Mouse (Mus musculus) testis, postnatal 10 days (tissue): Measurements from ENCODE around the gene St7l.
A peak's percentile ranks its signal among the peaks of the same experiment; 100 is the strongest.
"Not testable (repeated sequence)": the region's sequence is repeated elsewhere in the genome, so short reads cannot be mapped to it uniquely, and the experiment has no call there.

Experiments
- DNase-seq: peaks from one replicate; pipeline ENCODE4 v3.0.0; 2021; ENCODE audit warnings: low spot score

Gene St7l

GRCm38 (mm10) chr3:104863786-104864650, at the start of gene St7l, which contains the start of gene Capza1:
Gene St7l (plus strand): TSS chr3:104864005.
Gene Capza1 (minus strand): TSS chr3:104864505.
- peak; percentile 90 for DNase-seq

DNA sequence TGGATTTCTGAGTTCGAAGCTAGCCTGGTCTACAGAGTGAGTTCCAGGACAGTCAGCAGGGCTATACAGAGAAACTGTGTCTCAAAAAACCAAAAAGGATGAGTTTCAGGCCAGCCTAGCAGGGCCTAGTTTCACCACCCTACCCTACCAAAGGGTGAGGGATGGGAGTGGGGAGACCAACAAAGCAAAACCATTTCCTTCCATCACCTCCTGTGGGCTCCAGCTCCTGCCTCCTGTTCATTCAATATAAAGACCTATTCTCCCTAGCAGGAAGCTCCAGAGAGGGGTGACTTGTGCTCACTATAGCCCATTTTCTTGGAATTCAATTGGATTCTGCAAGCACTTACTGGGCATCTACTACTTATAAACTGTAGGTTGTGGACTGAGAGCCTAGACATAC, 49.1 kb upstream of the St7l start:
- no peak for DNase-seq

DNA sequence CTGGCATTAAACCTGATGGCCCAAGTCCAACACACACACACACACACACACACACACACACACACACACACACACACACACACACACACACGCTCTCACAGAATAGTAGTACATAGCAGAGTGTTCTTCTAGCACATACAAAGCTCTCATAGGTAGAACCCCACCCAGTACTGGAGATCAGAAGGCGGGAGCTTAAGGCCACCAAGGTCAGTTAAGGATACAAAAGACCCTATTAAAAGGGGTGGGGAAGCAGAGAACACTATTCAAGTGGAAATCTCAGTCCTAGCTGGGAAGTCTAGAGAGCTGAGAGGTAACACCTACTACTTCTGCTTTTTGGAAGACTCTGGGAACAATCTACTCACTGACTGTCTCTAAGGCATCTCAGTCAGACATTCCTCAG, 48.5 kb upstream of the St7l start:
- DNase-seq = no peak

GRCm38 (mm10) chr3:104816130-104816529, 47.7 kb upstream of the St7l start:
- peak; percentile 71 for DNase-seq

DNA sequence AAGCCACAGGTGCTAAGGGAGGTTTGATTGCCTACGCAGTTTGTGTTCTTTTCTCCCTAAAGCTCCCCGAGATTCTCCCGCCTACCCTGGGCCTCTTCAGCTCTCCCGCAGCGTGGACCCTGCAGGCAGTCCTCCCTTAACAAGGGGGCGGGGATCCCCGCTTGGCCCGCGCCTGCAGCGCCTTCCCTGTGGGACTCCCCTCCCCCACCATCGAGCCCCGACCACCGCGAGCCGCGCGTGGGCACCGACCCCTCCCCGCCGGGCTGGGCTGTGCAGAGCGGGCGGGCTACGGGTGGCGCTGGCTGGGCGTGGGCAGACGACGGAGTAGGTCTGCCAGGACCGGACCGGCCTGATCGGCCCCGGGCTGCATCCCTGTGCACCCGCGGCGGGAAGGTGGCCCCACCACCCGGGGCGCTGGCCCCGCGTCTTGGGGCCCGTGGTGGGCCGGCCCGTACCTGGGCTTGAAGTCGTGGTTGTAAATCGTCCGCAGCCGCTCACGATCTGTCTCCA, 46.3 kb upstream of the St7l start:
- peak; percentile 85 for DNase-seq

DNA sequence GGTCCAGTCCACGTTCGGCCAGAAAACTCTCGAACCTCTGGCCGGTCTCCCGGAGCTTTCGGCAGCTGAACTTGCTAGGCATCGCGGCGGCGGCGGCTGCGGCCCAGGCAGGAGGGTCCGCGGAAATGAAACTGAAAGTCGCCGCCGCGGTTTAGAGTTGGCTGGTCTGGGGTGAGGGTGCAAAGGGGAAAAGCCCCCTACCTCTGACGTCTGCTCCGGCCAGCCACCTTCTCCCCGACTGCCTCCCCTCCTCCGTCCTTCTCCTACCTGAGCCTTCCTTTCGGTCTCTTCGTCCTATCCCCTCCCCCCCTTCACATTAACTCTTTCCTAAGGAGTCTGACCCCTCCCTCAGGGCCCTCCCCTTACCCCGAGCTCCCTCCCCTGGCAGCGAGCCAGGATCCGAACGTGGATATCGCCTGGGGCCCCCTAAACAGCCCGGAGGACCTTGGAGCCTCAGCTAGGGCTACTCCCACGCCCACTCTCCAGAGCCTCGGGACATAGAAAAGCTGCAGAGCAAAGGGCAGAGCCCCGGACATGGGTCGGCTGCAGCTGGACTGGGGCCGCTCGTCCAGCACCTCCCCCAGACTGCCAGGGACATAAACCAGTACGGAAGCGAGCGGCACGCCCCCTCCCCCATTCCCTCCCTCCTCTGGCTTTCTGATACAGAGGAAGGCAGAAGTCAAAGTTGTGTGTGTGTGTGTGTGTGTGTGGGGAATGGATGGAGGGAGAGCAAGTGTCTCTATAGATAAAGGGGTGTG, 45.6 kb upstream of the St7l start, which contains the start of gene Mov10:
Mov10 (minus strand) TSS at position 573 of the 758 bp plus-strand sequence.
- DNase-seq = peak; percentile 92

DNA sequence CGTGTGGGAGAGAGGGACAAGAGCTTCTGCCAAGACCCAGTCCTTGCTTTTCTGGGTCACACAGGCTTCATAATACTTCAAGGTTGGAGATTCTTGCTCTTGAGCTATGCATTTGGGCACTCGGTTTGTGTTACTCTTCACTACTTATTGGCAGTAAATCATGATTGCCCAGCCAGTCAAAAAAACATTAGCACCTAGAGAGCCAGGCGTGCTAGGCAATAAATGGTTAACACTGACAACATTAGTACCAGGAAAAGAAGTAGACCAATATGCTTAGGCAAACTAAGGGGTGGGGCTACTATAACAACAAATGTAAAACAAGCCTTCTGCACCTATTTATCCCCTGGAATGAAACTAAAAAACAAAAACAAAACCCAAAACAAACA, 45.1 kb upstream of the St7l start:
- no peak for DNase-seq

DNA sequence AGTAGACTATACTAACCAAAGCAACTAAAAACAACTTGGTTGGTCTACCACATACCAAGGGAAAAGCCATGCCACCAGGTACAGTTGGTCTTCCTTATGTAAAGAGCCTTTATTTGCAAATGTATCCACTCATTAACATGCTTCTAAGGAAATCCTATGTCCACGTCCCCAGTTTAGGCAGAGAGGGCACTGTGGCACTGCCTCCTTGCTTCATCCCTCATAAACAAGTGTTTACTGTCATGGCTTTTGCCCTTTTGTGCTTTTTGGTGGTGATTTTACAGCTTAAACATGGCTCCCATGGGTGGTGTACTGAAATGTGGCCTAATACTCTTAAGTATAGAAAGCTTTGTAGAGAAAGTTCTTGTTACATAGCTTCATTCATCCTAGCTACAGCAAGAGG, 43.4 kb upstream of the St7l start:
- DNase-seq = no peak

- no peak for DNase-seq
These were observed 41.4 kb upstream of the St7l start for GRCm38 (mm10) chr3:104822413-104822812.

- DNase-seq = no peak
These were observed 28.0 kb upstream of the St7l start for GRCm38 (mm10) chr3:104835797-104836196.

GRCm38 (mm10) chr3:104841049-104841448, 22.8 kb upstream of the St7l start:
- DNase-seq = no peak

- DNase-seq = no peak
These were observed 17.2 kb upstream of the St7l start for GRCm38 (mm10) chr3:104846601-104847000.

- no peak for DNase-seq
These were observed 9.3 kb upstream of the St7l start for GRCm38 (mm10) chr3:104854465-104854864.

GRCm38 (mm10) chr3:104854866-104855265, 8.9 kb upstream of the St7l start:
- DNase-seq = no peak

- no peak for DNase-seq
These were observed 7.7 kb upstream of the St7l start for GRCm38 (mm10) chr3:104856106-104856505.

- DNase-seq = no peak
These were observed 5.2 kb upstream of the St7l start for GRCm38 (mm10) chr3:104858560-104858959.

DNA sequence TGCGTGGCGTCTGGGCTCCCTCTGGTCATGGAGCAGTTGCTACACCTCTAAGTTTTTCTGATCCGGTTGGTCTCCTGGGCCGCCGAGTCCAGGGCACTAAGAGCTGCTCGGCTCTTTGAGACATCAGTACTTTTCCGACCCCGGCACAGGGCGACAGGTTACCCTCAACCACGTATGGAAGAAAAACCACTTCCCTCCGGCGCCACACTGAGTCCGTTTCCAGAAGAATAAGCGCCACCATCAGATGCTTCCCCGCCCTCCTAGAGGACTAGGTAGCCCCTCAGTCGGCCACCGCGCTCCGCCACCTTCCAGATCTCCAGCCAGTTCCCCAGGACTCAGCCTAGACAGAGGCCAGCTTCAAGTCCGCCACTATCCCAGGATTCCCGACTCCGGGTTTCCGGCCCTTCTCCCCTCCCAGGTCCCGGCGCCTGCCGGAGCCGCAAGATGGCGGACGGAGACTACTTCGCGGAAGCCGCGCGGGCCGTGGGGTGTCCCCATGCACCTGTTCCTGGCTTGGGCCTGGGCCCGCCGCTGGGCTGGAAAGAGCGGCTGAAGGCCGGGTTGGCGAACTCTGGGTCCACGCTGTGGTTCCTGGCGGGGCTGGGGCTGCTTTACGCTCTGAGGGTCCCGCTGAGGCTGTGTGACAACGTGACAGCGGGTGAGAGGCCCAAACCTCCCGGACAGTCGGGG, 991 bp downstream of the St7l start:
- peak; percentile 92 for DNase-seq

GRCm38 (mm10) chr3:104865341-104865788, 1.6 kb downstream of the St7l start:
- DNase-seq = no peak

- not testable (repeated sequence) for DNase-seq
These were observed 2.9 kb downstream of the St7l start for GRCm38 (mm10) chr3:104866674-104867073.

DNA sequence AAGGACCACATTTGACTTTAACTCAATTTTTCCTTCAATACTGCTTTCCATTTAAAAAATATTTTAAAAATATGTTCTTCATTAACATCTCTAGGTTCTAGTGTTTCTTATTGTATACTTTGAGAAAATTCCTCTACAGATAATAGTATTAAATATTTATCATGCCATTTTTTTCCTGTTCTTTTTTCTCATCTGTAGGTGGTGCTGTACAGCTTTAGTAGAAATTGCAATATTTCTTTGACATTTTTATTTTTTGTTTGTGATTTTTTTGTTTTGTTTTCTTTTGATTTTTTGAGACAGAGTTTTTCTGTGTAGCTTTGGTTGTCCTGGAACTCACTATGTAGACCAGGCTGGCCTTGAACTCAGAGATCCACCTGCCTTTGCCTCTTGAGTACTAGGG, 5.8 kb downstream of the St7l start:
- DNase-seq = no peak

DNA sequence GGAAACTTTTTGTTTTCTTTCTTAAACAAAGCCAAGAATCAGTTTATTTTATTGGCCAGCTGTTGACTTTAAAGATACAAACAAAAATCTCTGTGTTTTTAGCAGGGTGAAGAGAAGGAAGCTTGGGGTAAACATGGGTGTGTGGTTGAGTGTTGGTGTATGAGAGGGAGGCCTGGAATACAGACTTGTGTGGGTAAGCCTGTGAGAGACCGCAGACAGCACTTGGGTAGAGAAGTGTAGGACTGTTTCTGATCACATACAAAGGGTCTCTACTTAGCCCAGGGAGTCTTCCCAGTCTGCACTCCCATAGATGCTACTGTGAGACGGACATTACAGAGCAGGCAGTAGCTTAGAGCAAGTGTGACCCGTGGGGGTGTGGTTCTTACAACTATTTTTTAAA, 24.8 kb downstream of the St7l start:
- no peak for DNase-seq

DNA sequence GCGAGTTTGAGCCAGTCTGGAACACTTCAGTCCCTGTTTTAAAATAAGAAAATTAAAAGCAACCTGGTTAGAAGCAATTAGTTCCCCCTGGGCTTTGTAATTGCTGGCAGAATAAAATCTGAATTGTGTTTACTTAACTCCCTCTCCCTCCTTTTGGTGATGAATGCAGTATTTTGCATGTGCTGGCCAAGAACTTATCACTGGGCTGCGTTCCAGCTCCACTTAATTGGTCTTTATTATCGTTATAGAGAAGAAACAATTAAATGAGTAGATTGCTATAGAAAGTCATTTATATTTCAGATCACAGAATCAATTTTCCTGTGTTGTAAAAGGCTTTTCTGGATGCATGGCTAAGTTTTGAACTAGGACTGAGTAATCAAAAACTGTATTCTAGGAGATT, 32.3 kb downstream of the St7l start:
- no peak for DNase-seq
